Mouse (Mus musculus): ENCODE data around the gene Atp2a2.

GRCm38 (mm10) chr5:122482733-122483391 is 19.2 kb downstream of the Atp2a2 start:
- TF ChIP-seq POLR2A (IDR thresholded peaks at IDR 0.05; ENCODE audit: borderline replicate concordance, insufficient read depth, low read length) (no peak), CTCF (IDR thresholded peaks at IDR 0.05; ENCODE audit: borderline replicate concordance, insufficient read depth, low read depth, low read length) (no peak)
